In genomic region chr12:24603266-24603665, GRCm38 (mm10) we compare ENCODE assay signal across 7 mouse cellular contexts. TPM values are rescaled to one million over a fixed set of nuclear protein-coding genes. Genes with fewer than 3 reads are reported as not detected.
DNase-seq lines count a peak whose midpoint lies in the region; TF ChIP-seq lines count a peak whose summit lies in the region.

No protein-coding gene starts in this region.

- TF ChIP-seq EP300 in ES-Bruce4 (IDR thresholded peaks at IDR 0.05; ENCODE audit: insufficient read depth, low read depth, low read length) = no peak

- H3K4me3 ChIP-seq in ES-Bruce4 (ENCODE audit: low read depth, low read length) = no peak overlapping the region
- H3K4me3 ChIP-seq in layer of hippocampus, adult 2 months = no peak overlapping the region

- intact Hi-C loops in heart, postnatal 10 days (cut with DNase I) = loop anchor here (1.0 to 5.0 kb wide), 3 partner anchors 22 to 94 kb away; no protein-coding TSS in a partner anchor

- no peaks in the 10 kb centered on the region for H3K9me3 ChIP-seq in ES-Bruce4 (replicated peaks; ENCODE audit: control insufficient read depth, insufficient read depth, low read length, poor library complexity, severe bottlenecking)

- no peak for TF ChIP-seq POLR2A in ES-Bruce4 (IDR thresholded peaks at IDR 0.05; ENCODE audit: insufficient read depth, low read length)

- no peak overlapping the region for H3K9ac ChIP-seq in ES-Bruce4 (ENCODE audit: low read depth, poor library complexity, severe bottlenecking)

- H3K27ac ChIP-seq in ES-Bruce4 (ENCODE audit: insufficient read depth, low read length) = no peak overlapping the region
- no peak overlapping the region for H3K27ac ChIP-seq in layer of hippocampus, adult 2 months

- no peaks in the 10 kb centered on the region for H3K4me1 ChIP-seq in ES-Bruce4 (ENCODE audit: control insufficient read depth, insufficient read depth, low read length)

- H3K36me3 ChIP-seq in ES-Bruce4 (ENCODE audit: control insufficient read depth, insufficient read depth, low read length, poor library complexity, severe bottlenecking) = no peaks in the 10 kb centered on the region

- TF ChIP-seq CTCF in ES-Bruce4 (IDR thresholded peaks at IDR 0.05; ENCODE audit: low read depth, low read length) = peak; percentile 76
- TF ChIP-seq CTCF in layer of hippocampus, adult 2 months (conservative IDR thresholded peaks at IDR 0.05) = peak; percentile 91

- no peaks in the 10 kb centered on the region for H3K27me3 ChIP-seq in ES-Bruce4 (ENCODE audit: control insufficient read depth, insufficient read depth, low read length, poor library complexity, severe bottlenecking)

- peak; percentile 77 for DNase-seq in ZHBTc4 (ENCODE audit: low read depth, low spot score)
- peak; percentile 83 for DNase-seq in embryo, embryonic 10 days (ENCODE audit: low spot score)
- peak; percentile 83 to 90 for DNase-seq in heart, postnatal 10 days
- peak; percentile 57 to 71 for DNase-seq in layer of hippocampus, adult 2 months (ENCODE audit: low spot score in 2 of 2)
- DNase-seq in lung, postnatal 4 days = peak; percentile 64 to 75
- peak; percentile 29 for DNase-seq in spleen, adult 12 weeks (ENCODE audit: low spot score)

RNA-seq across cellular contexts. Expression of gene Grhl1, which starts 31.2 kb away (rescaled TPM):
- polyA plus RNA-seq in ES-Bruce4 (2011; ENCODE audit: insufficient read depth, insufficient read length, low read depth, missing spikeins) = 9.4 and 11.0 TPM in 2 replicates
- total RNA-seq in heart, postnatal 10 days (2021) = under 1 TPM; 0.22 to 0.65 TPM
- total RNA-seq in layer of hippocampus, adult 2 months (2021) = 10 to 100 TPM; 30.2 to 32.5 TPM

RNA-seq across cellular contexts. Expression of gene Klf11, which starts 47.8 kb away (rescaled TPM):
- 20.2 and 23.8 TPM in 2 replicates for polyA plus RNA-seq in ES-Bruce4 (2011; ENCODE audit: insufficient read depth, insufficient read length, low read depth, missing spikeins)
- 10 to 100 TPM; 25.5 to 37.3 TPM for total RNA-seq in heart, postnatal 10 days (2021)
- total RNA-seq in layer of hippocampus, adult 2 months (2021) = 1 to 10 TPM; 3.9 to 4.4 TPM

Comparison
In these comparisons a context has a peak if more than half of its experiments do, and no peak if none do; other contexts are left out.
1. DNase-seq: peak in every context shown above with its lines; median percentile 86 in heart, postnatal 10 days; 83 in embryo, embryonic 10 days; 77 in ZHBTc4; 70 in lung, postnatal 4 days; 64 in layer of hippocampus, adult 2 months; 29 in spleen, adult 12 weeks.
2. RNA of gene Grhl1, which starts 31.2 kb away (total RNA-seq): 30.2 to 32.5 TPM in layer of hippocampus, adult 2 months; 0.22 to 0.65 TPM in heart, postnatal 10 days; every median in the first group is over 10 times any median in the second.
3. RNA of gene Klf11, which starts 47.8 kb away (total RNA-seq): 25.5 to 37.3 TPM in heart, postnatal 10 days; 3.9 to 4.4 TPM in layer of hippocampus, adult 2 months; every median in the first group is over 4 times any median in the second.